In genomic region chr3:57295631-57296030, GRCm38 (mm10) we compare ENCODE assay signal across 11 mouse cellular contexts. TPM values are rescaled to one million over a fixed set of nuclear protein-coding genes. Genes with fewer than 3 reads are reported as not detected.
DNase-seq lines count a peak whose midpoint lies in the region; ATAC-seq and TF ChIP-seq lines count a peak whose summit lies in the region.
"Had no signal": no experiment of that assay in that cellular context is flagged by ENCODE, and none has a peak within 500 bp of the region (broad histone marks: within the 10 kb centered on the region; RNA-seq: fewer than 3 reads in every experiment).

No protein-coding gene starts in this region.

- no peak for TF ChIP-seq POLR2A in kidney, adult 2 months (IDR thresholded peaks at IDR 0.05; ENCODE audit: low read depth, low read length)

- H3K36me3 ChIP-seq in kidney, adult 2 months (ENCODE audit: control insufficient read depth, insufficient read depth, low read length) = no peaks in the 10 kb centered on the region
- no peaks in the 10 kb centered on the region for H3K36me3 ChIP-seq in neural tube, embryonic 13.5 days
- no peaks in the 10 kb centered on the region for H3K36me3 ChIP-seq in forebrain, embryonic 14.5 days (ENCODE audit: control insufficient read depth, insufficient read depth, low read length)
- H3K36me3 ChIP-seq: hindbrain, embryonic 10.5 days had no signal

- peak overlapping the region; percentile 76 for H3K4me3 ChIP-seq in gastrocnemius, adult 2 months
- H3K4me3 ChIP-seq in kidney, adult 2 months (ENCODE audit: insufficient read depth, low read depth, low read length) = peak overlapping the region; percentile 26; the same call in 1 of the 2 replicates
- no peak overlapping the region for H3K4me3 ChIP-seq in neural tube, embryonic 13.5 days
- no peak overlapping the region for H3K4me3 ChIP-seq in forebrain, embryonic 14.5 days (ENCODE audit: low read depth, low read length)
- H3K4me3 ChIP-seq: hindbrain, embryonic 10.5 days had no signal

- H3K27me3 ChIP-seq in kidney, adult 2 months (replicated peaks; ENCODE audit: control insufficient read depth, insufficient read depth, low read length) = no peaks in the 10 kb centered on the region
- H3K27me3 ChIP-seq in neural tube, embryonic 13.5 days = no peaks in the 10 kb centered on the region
- no peaks in the 10 kb centered on the region for H3K27me3 ChIP-seq in forebrain, embryonic 14.5 days (replicated peaks; ENCODE audit: control insufficient read depth, insufficient read depth, low read length)

- DNase-seq in gastrocnemius, adult 2 months = no peak
- DNase-seq in gastrocnemius, adult 18-20 months (ENCODE audit: low spot score) = no peak
- DNase-seq in kidney, adult 2 months = no peak
- no peak for DNase-seq in kidney, postnatal 25 days
- DNase-seq in neural tube, embryonic 10.5 days (ENCODE audit: extremely low spot score, low spot score) = no peak
- no peak for DNase-seq in left cerebral cortex, postnatal 14 days (ENCODE audit: low spot score in 2 of 2)
- DNase-seq in forebrain, embryonic 14.5 days (ENCODE audit: low spot score) = no peak
- DNase-seq: right cerebral cortex, postnatal 14 days had no signal

- no peak overlapping the region for H3K4me2 ChIP-seq in neural tube, embryonic 13.5 days
- H3K4me2 ChIP-seq in forebrain, embryonic 14.5 days (ENCODE audit: low read length) = no peak overlapping the region

- no peak for TF ChIP-seq CTCF in gastrocnemius, adult 2 months (IDR thresholded peaks at IDR 0.05)
- TF ChIP-seq CTCF in kidney, adult 2 months (conservative IDR thresholded peaks at IDR 0.05; ENCODE audit: insufficient read depth, insufficient read length, low read depth, low read length) = no peak

- no peaks in the 10 kb centered on the region for H3K9me3 ChIP-seq in neural tube, embryonic 13.5 days
- no peaks in the 10 kb centered on the region for H3K9me3 ChIP-seq in forebrain, embryonic 14.5 days (replicated peaks; ENCODE audit: control insufficient read depth, low read length)
- H3K9me3 ChIP-seq: hindbrain, embryonic 10.5 days had no signal

- peak overlapping the region; percentile 92 for H3K27ac ChIP-seq in gastrocnemius, adult 2 months
- H3K27ac ChIP-seq in kidney, adult 2 months (ENCODE audit: insufficient read depth, low read depth, low read length) = peak overlapping the region; percentile 98
- peak overlapping the region; percentile 56 for H3K27ac ChIP-seq in neural tube, embryonic 13.5 days (replicated peaks)
- no peak overlapping the region for H3K27ac ChIP-seq in forebrain, embryonic 14.5 days (ENCODE audit: low read depth, low read length)

- intact Hi-C loops in gastrocnemius, adult 2 months (cut with DNase I) = no loop called here
- intact Hi-C loops in left cerebral cortex, postnatal 14 days (cut with DNase I) = no loop called here

- ATAC-seq in neural tube, embryonic 13.5 days (ENCODE audit: low read depth) = no peak
- no peak for ATAC-seq in forebrain, embryonic 14.5 days

- H3K4me1 ChIP-seq in kidney, adult 2 months (ENCODE audit: control insufficient read depth, insufficient read depth, low read length) = no peaks in the 10 kb centered on the region
- H3K4me1 ChIP-seq in neural tube, embryonic 13.5 days (replicated peaks) = peaks cover 12% of the 10 kb centered on the region
- no peaks in the 10 kb centered on the region for H3K4me1 ChIP-seq in forebrain, embryonic 14.5 days (ENCODE audit: control insufficient read depth, insufficient read depth, low read length)
- H3K4me1 ChIP-seq: hindbrain, embryonic 10.5 days had no signal

- H3K9ac ChIP-seq in neural tube, embryonic 13.5 days = no peak overlapping the region
- no peak overlapping the region for H3K9ac ChIP-seq in forebrain, embryonic 14.5 days (ENCODE audit: low read length)

- WGBS in kidney, adult 2 months = 62% methylated on average over 4 of the region's 4 CpGs
- WGBS in neural tube, embryonic 13.5 days = 75% methylated on average over 4 of the region's 4 CpGs
- 95% methylated on average over 4 of the region's 4 CpGs for WGBS in forebrain, embryonic 14.5 days

RNA-seq across cellular contexts. Expression of gene Tm4sf1, which starts 6.2 kb away (rescaled TPM):
- total RNA-seq in gastrocnemius, adult 2 months (2021) = 10 to 100 TPM; 15.6 to 20.9 TPM
- 10 to 100 TPM; 10.0 to 24.2 TPM for total RNA-seq in gastrocnemius, adult 18-20 months (2021)
- polyA plus RNA-seq in kidney, adult 2 months (2012; rRNA removed) = 119 and 157 TPM in 2 replicates
- polyA plus RNA-seq in neural tube, embryonic 13.5 days (2015; fragmentation: Nextera tagmentation; extraction: Ambion mirVana) = 28.4 and 30.3 TPM in 2 replicates
- 10 to 100 TPM; 16.7 to 21.0 TPM for total RNA-seq in left cerebral cortex, postnatal 14 days (2021)
- polyA plus RNA-seq in forebrain, embryonic 14.5 days (2014; fragmentation: Nextera tagmentation; extraction: Ambion mirVana) = 20.9 and 23.8 TPM in 2 replicates
- total RNA-seq: megakaryocyte progenitor cell, adult 5-6 weeks had no signal

Comparison
In these comparisons a context has a peak if more than half of its experiments do, and no peak if none do; other contexts are left out.
1. H3K4me3 ChIP-seq: peak in gastrocnemius, adult 2 months (single experiment) and kidney, adult 2 months (single experiment); none in neural tube, embryonic 13.5 days (single experiment) and forebrain, embryonic 14.5 days (single experiment).